Mouse (Mus musculus) CH12.LX (cell line): ENCODE measurements at regions not wholly inside any gene's neighbourhood (a gene's known extent, or its start where the extent isn't known, plus 50 kb on each side); places are given as distances from the start of the nearest gene placed in this dataset.

Experiments
- DNase-seq: peaks from one replicate; pipeline ENCODE4 v3.0.0-alpha.2; 2013; ENCODE audit errors: extremely low read depth
- H3K27ac ChIP-seq: 2 replicates; pipeline ENCODE4 v1.5.1; 2012; ENCODE audit warnings: low read depth, mild to moderate bottlenecking, control low read depth, moderate library complexity; ENCODE audit not compliant: insufficient read depth
- H3K27me3 ChIP-seq: replicated peaks from 2 replicates; pipeline ENCODE3; 2012; ENCODE audit warnings: inconsistent platforms
- H3K36me3 ChIP-seq, 2 experiments: replicated peaks in 1 of 2; 2 replicates each; pipeline versions ENCODE3 to v1.6.1; 2012; ENCODE audit warnings: inconsistent platforms in 1 of 2, low read length in 1 of 2, mild to moderate bottlenecking in 1 of 2, mixed read lengths in 1 of 2, moderate library complexity in 1 of 2; ENCODE audit not compliant: control insufficient read depth in 1 of 2, insufficient read depth in 1 of 2
- H3K4me1 ChIP-seq, 2 experiments: 2 replicates each; pipeline ENCODE4 v1.6.1; 2012; ENCODE audit warnings: inconsistent platforms in 1 of 2, moderate library complexity in 1 of 2; ENCODE audit not compliant: insufficient read depth in 2 of 2, control insufficient read depth in 1 of 2
- H3K4me2 ChIP-seq: 2 replicates; pipeline ENCODE4 v1.6.1; 2012; ENCODE audit warnings: low read depth, mild to moderate bottlenecking, control low read depth; ENCODE audit not compliant: poor library complexity, insufficient read depth, severe bottlenecking
- H3K4me3 ChIP-seq, 3 experiments: fragments of 150-350 bp in 1 of 3; sonication (generic) in 1 of 3; replicated peaks in 1 of 3; 2 replicates each; pipeline versions ENCODE3 to v1.5.1; 2011 to 2012; ENCODE audit warnings: low read depth in 2 of 3, low read length in 2 of 3, mild to moderate bottlenecking in 2 of 3, moderate library complexity in 2 of 3, control low read depth in 1 of 3, improper control_type of control experiment in 1 of 3, inconsistent platforms in 1 of 3, mixed read lengths in 1 of 3; ENCODE audit not compliant: poor library complexity in 1 of 3
- H3K79me2 ChIP-seq: replicated peaks from 2 replicates; pipeline ENCODE4 v1.6.1; 2012; ENCODE audit warnings: mild to moderate bottlenecking, moderate library complexity; ENCODE audit not compliant: control insufficient read depth, poor library complexity, insufficient read depth, severe bottlenecking; ENCODE audit errors: extremely low read depth
- H3K9ac ChIP-seq: 2 replicates; pipeline ENCODE4 v1.6.1; 2012; ENCODE audit warnings: low read depth, mild to moderate bottlenecking, control low read depth, moderate library complexity; ENCODE audit not compliant: insufficient read depth
- H3K9me3 ChIP-seq: replicated peaks from 2 replicates; pipeline ENCODE3; 2012; ENCODE audit warnings: low read length, inconsistent platforms, mixed read lengths
- CHD1 ChIP-seq: IDR thresholded peaks from 2 replicates; pipeline ENCODE4 v1.6.1; 2012; ENCODE audit warnings: low read depth, low read length, improper control_type of control experiment, inconsistent platforms
- CHD2 ChIP-seq: IDR thresholded peaks from 2 replicates; pipeline ENCODE4 v1.6.1; 2011; ENCODE audit warnings: low read length, improper control_type of control experiment
- CTCF ChIP-seq, 2 experiments: IDR thresholded peaks in 1 of 2; conservative IDR thresholded peaks in 1 of 2; 2 replicates each; pipeline ENCODE4 v1.5.1; 2011 to 2012; ENCODE audit warnings: low read depth in 2 of 2, low read length in 2 of 2, improper control_type of control experiment in 1 of 2, inconsistent platforms in 1 of 2, mild to moderate bottlenecking in 1 of 2, moderate library complexity in 1 of 2
- IRF4 ChIP-seq: IDR thresholded peaks from 2 replicates; pipeline ENCODE4 v1.6.1; 2014; ENCODE audit warnings: low read depth, mild to moderate bottlenecking, inconsistent platforms, low read length, improper control_type of control experiment
- JUN ChIP-seq: IDR thresholded peaks from 2 replicates; pipeline ENCODE4 v1.6.1; 2011; ENCODE audit warnings: low read depth, mild to moderate bottlenecking, low read length, improper control_type of control experiment, moderate library complexity; ENCODE audit not compliant: insufficient read depth
- JUND ChIP-seq: conservative IDR thresholded peaks from 2 replicates; pipeline ENCODE4 v1.6.1; 2011; ENCODE audit warnings: low read depth, low read length, improper control_type of control experiment
- KAT2A ChIP-seq: IDR thresholded peaks from 2 replicates; pipeline ENCODE4 v1.6.1; 2012; ENCODE audit warnings: low read length, improper control_type of control experiment, inconsistent platforms; ENCODE audit not compliant: insufficient replicate concordance
- MAFK ChIP-seq: IDR thresholded peaks from 2 replicates; pipeline ENCODE4 v1.6.1; 2011; ENCODE audit warnings: low read length, improper control_type of control experiment; ENCODE audit not compliant: insufficient replicate concordance
- MXI1 ChIP-seq: IDR thresholded peaks from 2 replicates; pipeline ENCODE4 v1.6.1; 2011; ENCODE audit warnings: mild to moderate bottlenecking, low read depth, low read length, improper control_type of control experiment
- NELFE ChIP-seq: IDR thresholded peaks from 2 replicates; pipeline ENCODE4 v1.6.1; 2011; ENCODE audit warnings: low read depth, low read length, improper control_type of control experiment
- RAD21 ChIP-seq: IDR thresholded peaks from 2 replicates; pipeline ENCODE4 v1.6.1; 2011; ENCODE audit warnings: low read depth, mild to moderate bottlenecking, low read length, improper control_type of control experiment, moderate library complexity
- TBP ChIP-seq: conservative IDR thresholded peaks from 2 replicates; pipeline ENCODE4 v1.6.1; 2011; ENCODE audit warnings: low read depth, low read length, improper control_type of control experiment
- USF1 ChIP-seq: IDR thresholded peaks from 2 replicates; pipeline ENCODE4 v1.6.1; 2014; ENCODE audit warnings: low read depth, mild to moderate bottlenecking, inconsistent platforms, low read length, improper control_type of control experiment
- ZMIZ1 ChIP-seq: IDR thresholded peaks from 2 replicates; pipeline ENCODE4 v1.6.1; 2012; ENCODE audit warnings: low read depth, mild to moderate bottlenecking, inconsistent platforms, low read length, improper control_type of control experiment
- dilution Hi-C: fragments of 300-500 bp; cut with MboI; formaldehyde crosslinking; loops from 2 replicates; pipeline ENCODE4 v1.14.3; 2020; ENCODE audit warnings: low sequenced_read_pairs; ENCODE audit not compliant: extremely low pct_unique_long_range_greater_than_20kb, extremely low pct_ligation_motif_present
- in situ Hi-C: fragments of 300-500 bp; cut with MboI; formaldehyde crosslinking; loops from 3 replicates; pipeline ENCODE4 v1.14.3; 2019; ENCODE audit warnings: low sequenced_read_pairs, low pct_ligation_motif_present, low pct_unique_long_range_greater_than_20kb, mixed read lengths

DNA sequence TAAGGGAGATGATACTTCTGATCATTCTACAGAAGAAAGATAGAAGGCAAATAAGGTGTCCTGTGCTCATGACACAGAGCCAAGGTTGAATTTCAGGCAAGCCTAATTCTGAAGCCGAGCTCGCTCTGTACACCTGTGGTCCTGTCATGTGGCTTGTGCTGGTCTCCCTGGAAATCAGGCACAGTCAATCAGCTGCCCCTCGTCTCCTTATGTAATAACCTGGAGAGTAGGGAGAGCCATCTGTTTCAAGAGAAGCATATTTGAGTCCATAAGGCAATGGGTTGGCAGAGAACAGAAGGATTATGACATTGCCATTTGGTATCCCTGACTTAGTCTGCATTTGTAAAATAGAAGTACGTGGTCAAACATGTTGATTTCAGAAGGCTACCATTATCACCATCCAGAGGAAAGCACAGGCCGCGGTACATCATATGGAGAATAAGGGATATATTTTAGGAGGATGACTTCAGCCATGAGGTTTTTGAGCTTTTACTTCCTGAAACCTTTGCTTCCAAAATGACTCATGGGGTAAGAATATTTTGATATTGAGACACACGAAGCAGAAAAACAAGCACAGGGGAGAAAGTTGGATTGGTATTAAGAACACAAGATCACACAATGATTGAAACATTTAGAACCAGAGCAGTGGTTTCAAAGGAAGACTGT is 211.9 kb downstream of the Btg1 start (continued):
- peak; percentile 97 for TF ChIP-seq JUND
- TF ChIP-seq MAFK, result no peak
- peak; percentile 98 for TF ChIP-seq JUN
- no peak for TF ChIP-seq MXI1
- peak; percentile 90 for TF ChIP-seq IRF4
- TF ChIP-seq RAD21, result no peak
- TF ChIP-seq, all 38 proteins: peak for 11

DNA sequence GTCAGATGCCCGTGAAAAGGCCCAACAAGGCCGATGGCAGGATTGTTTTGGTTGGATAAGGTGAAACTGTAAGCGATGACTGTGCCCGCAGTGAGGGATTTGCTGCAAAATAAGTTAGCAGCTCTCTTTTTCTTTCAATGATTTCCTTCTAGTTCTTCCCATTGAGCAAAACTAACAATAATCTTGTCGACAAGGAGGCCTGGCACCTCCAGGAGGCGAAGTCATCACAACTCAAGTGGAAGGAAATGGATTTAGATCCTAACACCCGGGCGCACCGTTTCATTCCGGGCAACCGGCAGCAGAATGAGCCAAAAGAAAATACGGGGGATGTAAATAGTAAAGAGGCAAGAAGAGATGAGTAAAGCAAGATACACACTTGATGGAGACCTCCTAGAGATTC is 214.3 kb downstream of the Btg1 start:
- no peaks in the 10 kb centered on the region for H3K79me2 ChIP-seq
- no peaks in the 10 kb centered on the region for H3K9me3 ChIP-seq
- dilution Hi-C loops (no loop called here), in situ Hi-C loops (no loop called here)
- no peak for TF ChIP-seq CHD1
- TF ChIP-seq KAT2A, result no peak
- TF ChIP-seq IRF4, result no peak
- no peak for TF ChIP-seq ZMIZ1
- TF ChIP-seq CHD2, result no peak
- no peak for TF ChIP-seq MAFK
- no peak for TF ChIP-seq USF1
- peaks cover 4 to 11% of the 10 kb centered on the region in 2 experiments; a peak in 3 of 4 replicates for H3K4me1 ChIP-seq
- no peaks in the 10 kb centered on the region for H3K36me3 ChIP-seq
- DNase-seq, result no peak
- no peak overlapping the region for H3K9ac ChIP-seq
- H3K4me3 ChIP-seq, result no peak overlapping the region
- H3K27me3 ChIP-seq, result no peaks in the 10 kb centered on the region
- H3K4me2 ChIP-seq, result no peak overlapping the region
- H3K27ac ChIP-seq, result no peak overlapping the region

DNA sequence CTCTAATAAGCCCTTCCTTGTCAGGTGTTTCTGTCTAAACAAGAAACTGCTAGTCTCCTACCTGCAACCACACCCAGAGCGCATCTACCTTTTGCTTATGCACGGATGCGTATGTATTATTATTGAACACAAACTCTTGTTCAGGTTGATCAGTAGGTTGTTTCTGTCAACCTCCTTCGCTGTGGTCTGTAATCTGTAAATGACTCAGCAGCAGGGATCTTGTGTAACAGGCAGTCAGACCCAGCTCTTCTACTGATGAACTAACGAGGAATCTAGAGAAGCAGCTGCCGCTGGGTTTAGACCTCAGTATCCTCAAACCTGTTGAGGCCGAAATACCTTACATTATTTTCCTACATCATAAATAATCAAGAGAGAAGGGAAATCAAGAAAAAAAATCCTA is 220.4 kb downstream of the Btg1 start:
- peak overlapping the region; percentile 46; the same call in 1 of the 2 replicates for H3K4me2 ChIP-seq
- peak; percentile 72 for TF ChIP-seq IRF4
- TF ChIP-seq NELFE, result no peak
- peak; percentile 24; the same call in 1 of the 2 replicates for TF ChIP-seq JUN
- no peak for TF ChIP-seq CTCF (conservative IDR thresholded peaks at IDR 0.05 in 1 of 2, IDR thresholded peaks at IDR 0.05 in 1 of 2; ENCODE audit: low read depth in 2 of 2, low read length in 2 of 2)
- TF ChIP-seq ZMIZ1, result no peak
- no peak for TF ChIP-seq TBP
- peak; percentile 55; the same call in 1 of the 2 replicates for TF ChIP-seq JUND
- TF ChIP-seq, all 38 proteins: peak for 3
- in situ Hi-C loops, result no loop called here
- dilution Hi-C loops, result no loop called here
- no peaks in the 10 kb centered on the region for H3K27me3 ChIP-seq
- peaks cover 0 to 3% of the 10 kb centered on the region in 2 experiments; a peak in 1 of 4 replicates for H3K4me1 ChIP-seq
- no peak overlapping the region for H3K9ac ChIP-seq
- H3K9me3 ChIP-seq, result no peaks in the 10 kb centered on the region
- H3K36me3 ChIP-seq, result no peaks in the 10 kb centered on the region
- no peak overlapping the region for H3K27ac ChIP-seq
- peak; percentile 7 for DNase-seq
- no peaks in the 10 kb centered on the region for H3K79me2 ChIP-seq
- no peak overlapping the region for H3K4me3 ChIP-seq
